Mouse (Mus musculus) heart, adult 2 months (tissue): Measurements from ENCODE around the gene Mag. TPM values are rescaled to one million over a fixed set of nuclear protein-coding genes. Genes with fewer than 3 reads are reported as not detected.

ENCODE experiments used
- DNase-seq, 2 experiments: peaks; one replicate each; pipeline ENCODE4 v3.0.0; 2021
- H3K27ac ChIP-seq: fragments of 200-600 bp; 2 replicates; pipeline ENCODE4 v1.8.1; 2022
- H3K27me3 ChIP-seq: fragments of 200-500 bp; 2 replicates; pipeline ENCODE4 v1.6.1; 2012; ENCODE audit warnings: mild to moderate bottlenecking, low read length, inconsistent platforms, mixed read lengths; ENCODE audit not compliant: control insufficient read depth, insufficient read depth
- H3K36me3 ChIP-seq: fragments of 200-500 bp; 2 replicates; pipeline ENCODE4 v1.6.1; 2012; ENCODE audit warnings: low read length, inconsistent platforms; ENCODE audit not compliant: control insufficient read depth, insufficient read depth
- H3K4me1 ChIP-seq: fragments of 200-500 bp; 2 replicates; pipeline ENCODE4 v1.6.1; 2011; ENCODE audit warnings: low read length; ENCODE audit not compliant: control insufficient read depth, insufficient read depth
- H3K4me3 ChIP-seq: fragments of 200-600 bp; 2 replicates; pipeline ENCODE4 v1.8.1; 2022
- H3K79me2 ChIP-seq: fragments of 200-500 bp; replicated peaks from 2 replicates; pipeline ENCODE4 v1.6.1; 2012; ENCODE audit warnings: mild to moderate bottlenecking, inconsistent platforms, low read length, moderate library complexity, mixed read lengths; ENCODE audit not compliant: control insufficient read depth, insufficient read depth
- H3K9ac ChIP-seq: fragments of 200-500 bp; 2 replicates; pipeline ENCODE4 v1.6.1; 2012; ENCODE audit warnings: low read depth, mild to moderate bottlenecking, control low read depth, inconsistent platforms, low read length, mixed read lengths
- CTCF ChIP-seq: fragments of 200-600 bp; IDR thresholded peaks from 2 replicates; pipeline ENCODE4 v1.8.1; 2022; ENCODE audit warnings: antibody characterized with exemption, mild to moderate bottlenecking, moderate library complexity
- EP300 ChIP-seq: fragments of 200-500 bp; IDR thresholded peaks from 2 replicates; pipeline ENCODE4 v1.6.1; 2011; ENCODE audit warnings: low read depth, low read length, control low read depth; ENCODE audit not compliant: insufficient read depth
- POLR2A ChIP-seq: fragments of 200-500 bp; IDR thresholded peaks from 2 replicates; pipeline ENCODE4 v1.6.1; 2011; ENCODE audit warnings: mild to moderate bottlenecking, low read depth, low read length, control low read depth; ENCODE audit not compliant: insufficient read depth
- WGBS: fragments of 180-500 bp; shearing (Covaris S2); methylation state at CpG from one replicate; pipeline ENCODE4 v1.1.7; 2018; 5-methylcytosine and 5-hydroxymethylcytosine counted together
- intact Hi-C: fragments of 180-260 bp; cut with DNase I; formaldehyde crosslinking; loops from one replicate; pipeline ENCODE4 v1.15.1; 2025
- polyA plus RNA-seq: library from polyadenylated mRNA; depleted of rRNA; stranded (reverse); fragments of >200 nt; gene quantifications from 2 replicates; pipeline ENCODE4 v1.2.3, GENCODE M21; 2012; rRNA removed
- total RNA-seq, 2 experiments: library from RNA; stranded (reverse); gene quantifications; 2 replicates each; pipeline ENCODE4 v1.2.3; 2021

The Mag gene
- total and polyA plus RNA-seq, 3 experiments = 0.27 TPM; not detected in 2

DNA sequence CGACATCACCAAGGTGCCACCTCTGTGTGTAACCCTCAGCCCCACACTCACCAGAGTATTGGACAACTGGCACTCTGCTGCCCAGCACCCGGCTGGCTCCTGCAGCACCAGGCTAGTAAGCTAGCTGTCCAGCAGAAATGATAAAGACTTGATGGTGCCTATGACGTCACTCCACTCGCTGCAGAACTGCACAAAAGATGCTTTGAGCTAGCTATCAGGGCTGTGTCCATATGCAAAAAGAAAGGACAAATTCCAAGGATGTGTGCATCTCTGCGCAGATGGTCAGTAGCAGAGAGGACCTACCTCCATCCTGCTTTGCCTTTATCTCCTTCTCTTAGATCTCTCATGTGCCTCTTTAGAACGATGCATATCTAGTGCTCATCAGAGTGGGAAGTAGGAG is 58.6 kb downstream of the Mag start, which contains the start of gene Ffar3:
Ffar3 (minus strand) TSS at position 101 of the 400 bp plus-strand sequence.
- TF ChIP-seq POLR2A (no peak), EP300 (no peak), CTCF (no peak)
- H3K4me3 ChIP-seq = no peak within 1 kb of the TSS
- no peaks in the 10 kb centered on the region for H3K36me3 ChIP-seq
- H3K4me1 ChIP-seq = no peaks in the 10 kb centered on the region
- H3K27ac ChIP-seq = no peak within 1 kb of the TSS
- intact Hi-C loops = loop anchor here (10.0 kb wide), 1 partner anchor 191 kb away; the partner anchor contains the start of gene Haus5
- DNase-seq = no peak
- H3K27me3 ChIP-seq = peaks cover 3% of the 10 kb centered on the region; the same call in 1 of the 2 replicates
- 43% methylated on average over 6 of the region's 6 CpGs for WGBS
- H3K9ac ChIP-seq = no peak within 1 kb of the TSS
- no peaks in the 10 kb centered on the region for H3K79me2 ChIP-seq

DNA sequence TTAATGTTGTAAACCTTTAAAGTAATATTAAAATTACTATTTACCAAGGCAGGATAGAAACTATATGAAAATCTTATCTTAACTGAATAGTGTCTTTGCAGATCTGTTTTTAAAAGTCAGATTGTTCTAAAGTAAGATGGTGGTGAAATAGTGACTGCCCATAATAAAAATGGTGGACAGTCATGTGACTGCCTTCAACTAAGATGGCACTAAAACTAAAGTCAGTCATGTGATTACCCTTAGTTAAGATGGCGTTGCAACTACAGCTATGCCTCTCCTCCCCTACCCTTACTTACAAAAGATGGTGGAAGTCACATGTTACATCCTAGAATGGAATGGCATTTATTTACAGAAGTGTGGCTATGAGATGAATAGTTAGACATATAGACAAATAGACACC is 63.3 kb downstream of the Mag start:
- WGBS = 79% methylated on average over 1 of the region's 1 CpGs
- intact Hi-C loops = loop anchor here (10.0 kb wide), 1 partner anchor 187 kb away; the partner anchor contains the start of gene Haus5
- peaks cover 3% of the 10 kb centered on the region; the same call in 1 of the 2 replicates for H3K27me3 ChIP-seq

More for the DNA sequence above, 63.3 kb downstream of the Mag start:
- no peak overlapping the region for H3K9ac ChIP-seq
- DNase-seq = no peak
- H3K4me3 ChIP-seq = no peak overlapping the region
- TF ChIP-seq CTCF (no peak), EP300 (no peak), POLR2A (no peak)
- H3K27ac ChIP-seq = no peak overlapping the region
- no peaks in the 10 kb centered on the region for H3K4me1 ChIP-seq
- no peaks in the 10 kb centered on the region for H3K79me2 ChIP-seq
- no peaks in the 10 kb centered on the region for H3K36me3 ChIP-seq

Other genes with a start within 250 kb of the Mag start
- gene Haus5, start 249.9 kb downstream of the Mag start, total RNA-seq = 1 to 10 TPM; 3.3 to 3.9 TPM
- 3.7 and 4.9 TPM in 2 replicates for gene Haus5, start 249.9 kb downstream of the Mag start, polyA plus RNA-seq
- gene Pmis2, start 243.3 kb downstream of the Mag start, total RNA-seq = under 1 TPM in 1 of 2 experiments, not detected in 1; 0.52 TPM
- gene Pmis2, start 243.3 kb downstream of the Mag start, polyA plus RNA-seq = not detected in 2 replicates
- not detected for gene 2200002J24Rik, start 215.9 kb downstream of the Mag start, total RNA-seq
- 0.35 TPM in 1 of 2 replicates, not detected in the other for gene 2200002J24Rik, start 215.9 kb downstream of the Mag start, polyA plus RNA-seq
- under 1 TPM; 0.10 to 0.32 TPM for gene Atp4a, start 202.7 kb downstream of the Mag start, total RNA-seq
- not detected in 2 replicates for gene Atp4a, start 202.7 kb downstream of the Mag start, polyA plus RNA-seq
- 100 to 1,000 TPM; 219 to 241 TPM for gene Tmem147, start 185.3 kb downstream of the Mag start, total RNA-seq
- gene Tmem147, start 185.3 kb downstream of the Mag start, polyA plus RNA-seq = 293 and 357 TPM in 2 replicates
- not detected for gene Gapdhs, start 171.2 kb downstream of the Mag start, total RNA-seq
- gene Gapdhs, start 171.2 kb downstream of the Mag start, polyA plus RNA-seq = 1.1 and 1.7 TPM in 2 replicates
- 1 to 10 TPM; 1.8 to 2.3 TPM for gene Sbsn, start 163.4 kb downstream of the Mag start, total RNA-seq
- 1.6 and 1.7 TPM in 2 replicates for gene Sbsn, start 163.4 kb downstream of the Mag start, polyA plus RNA-seq
- gene Dmkn, start 151.1 kb downstream of the Mag start, total RNA-seq = 1 to 10 TPM in 1 of 2 experiments, under 1 TPM in 1; 0.84 to 1.6 TPM
- gene Dmkn, start 151.1 kb downstream of the Mag start, polyA plus RNA-seq = 7.2 and 8.8 TPM in 2 replicates
- not detected for gene Krtdap, start 127.0 kb downstream of the Mag start, total RNA-seq
- gene Krtdap, start 127.0 kb downstream of the Mag start, polyA plus RNA-seq = not detected in 2 replicates
- not detected for gene Ffar2, start 91.1 kb downstream of the Mag start, total RNA-seq
- gene Ffar2, start 91.1 kb downstream of the Mag start, polyA plus RNA-seq = 0.18 and 0.61 TPM in 2 replicates
- not detected for gene Ffar3, start 58.7 kb downstream of the Mag start, total RNA-seq
- not detected in 2 replicates for gene Ffar3, start 58.7 kb downstream of the Mag start, polyA plus RNA-seq
- not detected for gene Ffar1, start 53.3 kb downstream of the Mag start, total RNA-seq
- gene Ffar1, start 53.3 kb downstream of the Mag start, polyA plus RNA-seq = 0.20 TPM in 1 of 2 replicates, not detected in the other
- 1 to 10 TPM in 1 of 2 experiments, under 1 TPM in 1; 0.57 to 1.3 TPM for gene Cd22, start 34.5 kb downstream of the Mag start, total RNA-seq
- gene Cd22, start 34.5 kb downstream of the Mag start, polyA plus RNA-seq = 1.1 and 8.1 TPM in 2 replicates
- gene Hamp2, start 9.8 kb upstream of the Mag start, total RNA-seq = 1 to 10 TPM; 2.8 to 4.5 TPM
- 2.1 and 4.7 TPM in 2 replicates for gene Hamp2, start 9.8 kb upstream of the Mag start, polyA plus RNA-seq
- 10 to 100 TPM; 11.8 to 14.2 TPM for gene Hamp, start 29.2 kb upstream of the Mag start, total RNA-seq
- 114 and 141 TPM in 2 replicates for gene Hamp, start 29.2 kb upstream of the Mag start, polyA plus RNA-seq
- gene Usf2, start 41.9 kb upstream of the Mag start, total RNA-seq = 100 to 1,000 TPM; 103 to 110 TPM
- 124 and 135 TPM in 2 replicates for gene Usf2, start 41.9 kb upstream of the Mag start, polyA plus RNA-seq
- 1 to 10 TPM; 3.7 to 4.3 TPM for gene Lsr, start 58.6 kb upstream of the Mag start, total RNA-seq
- gene Lsr, start 58.6 kb upstream of the Mag start, polyA plus RNA-seq = 5.6 and 7.6 TPM in 2 replicates
- not detected for gene Fam187b, start 58.9 kb upstream of the Mag start, total RNA-seq
- 0.29 and 0.53 TPM in 2 replicates for gene Fam187b, start 58.9 kb upstream of the Mag start, polyA plus RNA-seq
- 10 to 100 TPM; 30.5 to 31.1 TPM for gene Fxyd5, start 127.6 kb upstream of the Mag start, total RNA-seq
- 45.0 and 55.2 TPM in 2 replicates for gene Fxyd5, start 127.6 kb upstream of the Mag start, polyA plus RNA-seq
- gene Fxyd7, start 136.6 kb upstream of the Mag start, total RNA-seq = 1 to 10 TPM in 1 of 2 experiments, under 1 TPM in 1; 0.63 to 1.5 TPM
- gene Fxyd7, start 136.6 kb upstream of the Mag start, polyA plus RNA-seq = 2.9 and 3.4 TPM in 2 replicates
- 100 to 1,000 TPM; 839 to 985 TPM for gene Fxyd1, start 142.3 kb upstream of the Mag start, total RNA-seq
- 1,788 and 1,851 TPM in 2 replicates for gene Fxyd1, start 142.3 kb upstream of the Mag start, polyA plus RNA-seq
- 1 to 10 TPM; 3.8 to 3.9 TPM for gene Lgi4, start 144.5 kb upstream of the Mag start, total RNA-seq
- 5.4 and 6.5 TPM in 2 replicates for gene Lgi4, start 144.5 kb upstream of the Mag start, polyA plus RNA-seq
- gene Fxyd3, start 161.8 kb upstream of the Mag start, total RNA-seq = 1 to 10 TPM; 1.6 to 2.5 TPM
- 4.9 and 5.5 TPM in 2 replicates for gene Fxyd3, start 161.8 kb upstream of the Mag start, polyA plus RNA-seq
- 1 to 10 TPM; 1.7 to 2.6 TPM for gene Hpn, start 200.4 kb upstream of the Mag start, total RNA-seq
- 2.8 and 5.1 TPM in 2 replicates for gene Hpn, start 200.4 kb upstream of the Mag start, polyA plus RNA-seq
- 10 to 100 TPM; 31.8 to 32.5 TPM for gene Scn1b, start 212.1 kb upstream of the Mag start, total RNA-seq
- gene Scn1b, start 212.1 kb upstream of the Mag start, polyA plus RNA-seq = 39.7 and 41.9 TPM in 2 replicates
- 10 to 100 TPM; 27.9 to 33.7 TPM for gene Gramd1a, start 241.0 kb upstream of the Mag start, total RNA-seq
- 49.2 and 64.3 TPM in 2 replicates for gene Gramd1a, start 241.0 kb upstream of the Mag start, polyA plus RNA-seq